Mouse (Mus musculus) brain, adult 2 months (tissue): ENCODE results near the gene Sgta.
"Not testable (repeated sequence)": the region's sequence is repeated elsewhere in the genome, so short reads cannot be mapped to it uniquely, and the experiment has no call there.

Source experiments
- DNase-seq: peaks from one replicate; pipeline ENCODE4 v3.0.0; 2011; ENCODE audit warnings: low read depth, low spot score

Gene Sgta

GRCm38 (mm10) chr10:81057406-81058130 is 2.4 kb downstream of the Sgta start:
- no peak for DNase-seq

GRCm38 (mm10) chr10:81055802-81056340 is 4.1 kb downstream of the Sgta start:
- DNase-seq, result not testable (repeated sequence)

GRCm38 (mm10) chr10:81055169-81055568 is 4.8 kb downstream of the Sgta start:
- peak; percentile 61 for DNase-seq

- no peak for DNase-seq
These were observed 7.4 kb downstream of the Sgta start for GRCm38 (mm10) chr10:81052577-81052976.

GRCm38 (mm10) chr10:81051133-81051532 is 8.8 kb downstream of the Sgta start:
- DNase-seq, result no peak

GRCm38 (mm10) chr10:81050645-81051044 is 9.3 kb downstream of the Sgta start:
- DNase-seq, result peak; percentile 29

- DNase-seq, result not testable (repeated sequence)
These were observed 14.7 kb downstream of the Sgta start for GRCm38 (mm10) chr10:81045246-81045645.

- DNase-seq, result peak; percentile 86
These were observed 18.4 kb downstream of the Sgta start for GRCm38 (mm10) chr10:81041458-81042175.

- peak; percentile 100 for DNase-seq
These were observed 22.9 kb downstream of the Sgta start, which contains the start of gene Slc39a3 for GRCm38 (mm10) chr10:81036988-81037580. Gene Slc39a3 (minus strand): TSS chr10:81037426.

GRCm38 (mm10) chr10:81036251-81036650 is 23.7 kb downstream of the Sgta start:
- DNase-seq, result no peak

- no peak for DNase-seq
These were observed 26.4 kb downstream of the Sgta start for GRCm38 (mm10) chr10:81033586-81033985.

GRCm38 (mm10) chr10:81029031-81029430 is 30.9 kb downstream of the Sgta start:
- no peak for DNase-seq

GRCm38 (mm10) chr10:81028219-81028618 is 31.8 kb downstream of the Sgta start:
- DNase-seq, result no peak

- DNase-seq, result peak; percentile 96
These were observed 32.6 kb downstream of the Sgta start for GRCm38 (mm10) chr10:81027331-81027730.

- DNase-seq, result no peak
These were observed 33.1 kb downstream of the Sgta start for GRCm38 (mm10) chr10:81026857-81027256.

GRCm38 (mm10) chr10:81025639-81026275 is 34.2 kb downstream of the Sgta start, which contains the start of gene Diras1:
Gene Diras1 (minus strand): TSS chr10:81025662.
- DNase-seq, result no peak

- peak; percentile 49 for DNase-seq
These were observed 34.8 kb downstream of the Sgta start for GRCm38 (mm10) chr10:81025047-81025621.

GRCm38 (mm10) chr10:81024346-81024937 is 35.5 kb downstream of the Sgta start:
- no peak for DNase-seq

GRCm38 (mm10) chr10:81022744-81023143 is 37.2 kb downstream of the Sgta start:
- peak; percentile 58 for DNase-seq

- DNase-seq, result peak; percentile 86
These were observed 38.4 kb downstream of the Sgta start for GRCm38 (mm10) chr10:81021547-81022110.
